Mouse (Mus musculus) heart, embryonic 13.5 days (tissue): ENCODE measurements around the gene Gm28043. TPM values are rescaled to one million over a fixed set of nuclear protein-coding genes. Genes with fewer than 3 reads are reported as not detected.

Experiments
- ATAC-seq: fragments of 200-750 bp; cut with Nextera tagmentation; 2 replicates; pipeline ENCODE4 v1.8.0; 2017; ENCODE audit warnings: moderate TSS enrichment; ENCODE audit not compliant: insufficient number of reproducible peaks, low FRiP score, low TSS enrichment; ENCODE audit errors: extremely low read depth
- H3K27ac ChIP-seq: fragments of 300-500 bp; sonication (generic); replicated peaks from 2 replicates; pipeline ENCODE4 v1.5.1; 2015; ENCODE audit warnings: moderate library complexity, mild to moderate bottlenecking, inconsistent platforms
- H3K27me3 ChIP-seq: fragments of 300-500 bp; sonication (generic); replicated peaks from 2 replicates; pipeline ENCODE4 v1.6.1; 2015; ENCODE audit warnings: mild to moderate bottlenecking, inconsistent platforms
- H3K36me3 ChIP-seq: fragments of 300-500 bp; sonication (generic); 2 replicates; pipeline ENCODE4 v1.6.1; 2015; ENCODE audit warnings: mild to moderate bottlenecking, inconsistent platforms
- H3K4me1 ChIP-seq: fragments of 300-500 bp; sonication (generic); 2 replicates; pipeline ENCODE4 v1.6.1; 2015; ENCODE audit warnings: inconsistent platforms
- H3K4me2 ChIP-seq: fragments of 300-500 bp; sonication (generic); 2 replicates; pipeline ENCODE4 v1.6.1; 2015; ENCODE audit warnings: inconsistent platforms, mild to moderate bottlenecking, moderate library complexity
- H3K4me3 ChIP-seq: fragments of 300-500 bp; sonication (generic); 2 replicates; pipeline ENCODE4 v1.5.1; 2015; ENCODE audit warnings: moderate library complexity, mild to moderate bottlenecking, inconsistent platforms
- H3K9ac ChIP-seq: fragments of 300-500 bp; sonication (generic); 2 replicates; pipeline ENCODE4 v1.6.1; 2015; ENCODE audit warnings: inconsistent platforms, mild to moderate bottlenecking, moderate library complexity
- H3K9me3 ChIP-seq: fragments of 300-500 bp; sonication (generic); 2 replicates; pipeline ENCODE4 v1.6.1; 2016; ENCODE audit warnings: inconsistent platforms
- WGBS: fragments of 180-500 bp; shearing (Covaris S2); methylation state at CpG from one replicate; pipeline ENCODE4 v1.1.7; 2015; ENCODE audit warnings: mixed read lengths; 5-methylcytosine and 5-hydroxymethylcytosine counted together
- polyA plus RNA-seq: library from polyadenylated mRNA; unstranded; fragments of >200 nt; fragmentation: Nextera tagmentation; extraction: Ambion mirVana; gene quantifications from 2 replicates; pipeline ENCODE4 v1.2.1, GENCODE M21; 2015

Gene Gm28043
- polyA plus RNA-seq, 1 experiment from 2014 or later = 1.6 TPM

GRCm38 (mm10) chr17:29628946-29629345 lies 14.3 kb downstream of the Gm28043 start:
- Histone ChIP-seq H3K9me3 (no peaks in the 10 kb centered on the region), H3K36me3 (peaks cover 99% of the 10 kb centered on the region), H3K27ac (no peak overlapping the region), H3K9ac (no peak overlapping the region), H3K27me3 (no peaks in the 10 kb centered on the region), H3K4me3 (no peak overlapping the region), H3K4me2 (no peak overlapping the region), H3K4me1 (no peaks in the 10 kb centered on the region; the same call in 1 of the 2 replicates)
- 76% methylated on average over 5 of the region's 5 CpGs for WGBS
- ATAC-seq = no peak

DNA sequence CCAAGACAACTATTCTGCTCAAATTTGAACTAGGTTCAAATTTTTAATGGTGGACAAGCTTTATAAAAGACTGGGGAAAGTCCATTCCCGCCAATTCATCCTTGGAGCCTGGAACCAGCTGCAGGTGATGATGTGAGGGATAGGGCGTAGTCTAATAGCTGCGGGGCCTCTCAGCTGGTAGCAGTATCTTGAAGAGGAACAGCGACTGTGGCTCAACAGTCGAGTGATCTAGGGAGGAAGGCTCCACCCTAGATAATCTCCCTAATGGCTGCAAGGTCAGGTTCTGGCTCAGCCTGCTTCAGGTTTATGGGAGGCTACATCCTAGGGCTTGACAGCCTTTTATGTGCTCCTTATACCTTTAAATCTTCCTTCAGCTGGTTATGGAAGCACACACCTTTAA lies 14.9 kb downstream of the Gm28043 start:
- Histone ChIP-seq H3K4me2 (no peak overlapping the region), H3K9ac (no peak overlapping the region), H3K27me3 (no peaks in the 10 kb centered on the region), H3K27ac (no peak overlapping the region), H3K4me1 (no peaks in the 10 kb centered on the region; the same call in 1 of the 2 replicates), H3K36me3 (peaks cover 99% of the 10 kb centered on the region), H3K4me3 (no peak overlapping the region), H3K9me3 (no peaks in the 10 kb centered on the region)
- WGBS = 54% methylated on average over 5 of the region's 5 CpGs
- no peak for ATAC-seq

DNA sequence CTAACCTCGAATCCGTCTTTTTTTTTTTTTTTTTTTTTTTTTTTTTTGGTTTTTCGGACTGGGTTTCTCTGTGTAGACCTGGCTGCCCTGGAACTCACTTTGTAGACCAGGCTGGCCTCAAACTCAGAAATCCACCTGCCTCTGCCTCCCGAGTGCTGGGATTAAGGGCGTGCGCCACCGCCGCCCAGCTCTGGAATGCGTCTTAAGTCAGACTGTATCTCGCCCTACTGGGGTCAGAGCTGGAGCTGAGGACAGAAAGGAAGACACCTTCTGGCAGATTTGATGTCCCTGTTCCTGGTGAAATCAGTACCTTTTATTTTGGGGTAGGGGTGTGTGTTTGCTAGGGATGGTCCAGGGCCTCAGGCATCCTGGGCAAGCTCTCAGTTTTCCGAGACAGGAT lies 17.6 kb downstream of the Gm28043 start:
- 86% methylated on average over 11 of the region's 11 CpGs for WGBS

DNA sequence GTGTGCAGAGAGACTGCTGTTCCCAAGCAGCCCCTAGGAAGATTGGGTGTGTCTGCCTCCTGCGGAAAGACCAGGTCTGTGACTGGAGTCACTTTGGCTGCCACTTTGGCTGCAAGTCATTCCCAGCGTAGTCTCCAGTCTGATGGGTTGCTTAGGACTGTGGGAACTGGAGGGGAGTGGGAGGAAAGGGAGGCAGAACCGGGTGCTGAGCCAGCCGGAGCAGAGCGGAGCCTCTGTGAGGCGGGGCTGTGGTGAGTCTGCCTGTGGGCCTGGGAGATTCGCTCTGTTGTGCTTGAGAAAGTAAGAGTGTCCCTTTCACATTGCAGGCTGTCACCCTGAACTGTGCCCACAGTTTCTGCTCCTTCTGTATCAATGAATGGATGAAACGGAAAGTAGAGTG lies 20.8 kb downstream of the Gm28043 start:
- Histone ChIP-seq H3K4me1 (peaks cover 20% of the 10 kb centered on the region), H3K36me3 (peaks cover 99% of the 10 kb centered on the region), H3K4me2 (no peak overlapping the region), H3K27ac (no peak overlapping the region), H3K9me3 (no peaks in the 10 kb centered on the region), H3K9ac (no peak overlapping the region), H3K27me3 (no peaks in the 10 kb centered on the region), H3K4me3 (no peak overlapping the region)
- ATAC-seq = no peak
- WGBS = 82% methylated on average over 8 of the region's 8 CpGs

More for the DNA sequence above, 17.6 kb downstream of the Gm28043 start:
- Histone ChIP-seq H3K9ac (no peak overlapping the region), H3K36me3 (peaks cover 99% of the 10 kb centered on the region), H3K27ac (no peak overlapping the region), H3K9me3 (no peaks in the 10 kb centered on the region), H3K4me2 (no peak overlapping the region), H3K27me3 (no peaks in the 10 kb centered on the region), H3K4me1 (peaks cover 9% of the 10 kb centered on the region), H3K4me3 (no peak overlapping the region)
- ATAC-seq = no peak

DNA sequence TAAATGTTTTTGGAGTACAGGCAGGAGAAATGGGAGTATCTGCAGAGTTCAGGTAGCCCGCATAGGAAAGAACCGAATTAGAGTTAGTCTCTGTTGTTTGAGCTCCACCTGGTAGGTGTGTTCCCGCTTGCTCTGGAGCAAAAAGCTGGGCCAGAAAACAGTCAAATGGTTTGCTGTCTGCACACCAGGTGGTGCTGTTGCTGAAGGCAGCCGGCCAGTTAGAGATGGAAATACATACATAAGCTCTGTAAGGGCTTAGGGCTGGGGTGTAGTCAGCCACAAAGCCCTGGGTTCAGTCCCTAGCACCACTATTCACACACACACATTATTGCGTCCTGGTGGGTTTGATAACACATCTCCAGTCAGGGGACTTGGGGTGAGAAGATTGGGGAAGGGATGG lies 21.4 kb downstream of the Gm28043 start:
- no peak overlapping the region for H3K27ac ChIP-seq
- H3K9ac ChIP-seq = no peak overlapping the region
- H3K4me2 ChIP-seq = no peak overlapping the region
- H3K4me3 ChIP-seq = no peak overlapping the region
- no peaks in the 10 kb centered on the region for H3K27me3 ChIP-seq
- H3K36me3 ChIP-seq = peaks cover 99% of the 10 kb centered on the region
- no peaks in the 10 kb centered on the region for H3K9me3 ChIP-seq
- peaks cover 25% of the 10 kb centered on the region for H3K4me1 ChIP-seq
- WGBS = 66% methylated on average over 5 of the region's 5 CpGs
- no peak for ATAC-seq

- no peak overlapping the region for H3K27ac ChIP-seq
- H3K4me1 ChIP-seq = peaks cover 26% of the 10 kb centered on the region
- ATAC-seq = no peak
- H3K9ac ChIP-seq = 0 out of 2 replicates have a peak overlapping the region, but pooled peaks have one; percentile 33
- no peaks in the 10 kb centered on the region for H3K9me3 ChIP-seq
- no peak overlapping the region for H3K4me2 ChIP-seq
- peaks cover 99% of the 10 kb centered on the region for H3K36me3 ChIP-seq
- H3K4me3 ChIP-seq = no peak overlapping the region
- H3K27me3 ChIP-seq = no peaks in the 10 kb centered on the region
- WGBS = 80% methylated on average over 4 of the region's 4 CpGs
These were observed 22.7 kb downstream of the Gm28043 start for GRCm38 (mm10) chr17:29637377-29637776.

DNA sequence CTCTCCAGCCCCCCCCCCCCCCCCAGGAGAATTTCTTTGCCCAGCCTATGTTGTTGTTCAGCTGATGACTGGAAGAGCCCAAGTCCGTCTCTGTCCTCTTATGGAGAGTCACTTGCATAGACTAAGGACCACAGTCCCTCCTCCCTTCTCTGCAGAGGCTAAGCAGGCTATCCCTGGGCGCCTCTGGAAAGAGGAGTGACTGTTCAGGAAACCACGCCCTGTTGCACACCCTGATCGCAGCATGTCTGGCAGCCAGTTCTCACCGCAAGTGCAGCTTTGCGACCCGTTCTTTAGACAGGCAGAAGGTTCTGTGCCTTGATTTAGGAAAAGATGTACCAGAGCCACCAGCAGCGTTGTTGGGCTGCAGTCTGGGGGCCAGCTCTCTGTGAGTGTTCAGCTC lies 23.2 kb downstream of the Gm28043 start:
- H3K4me2 ChIP-seq = no peak overlapping the region
- H3K27ac ChIP-seq = 0 out of 2 replicates have a peak overlapping the region, but pooled peaks have one; percentile 21
- no peak overlapping the region for H3K9ac ChIP-seq
- peaks cover 98% of the 10 kb centered on the region for H3K36me3 ChIP-seq
- ATAC-seq = no peak
- H3K27me3 ChIP-seq = no peaks in the 10 kb centered on the region
- WGBS = 66% methylated on average over 8 of the region's 8 CpGs
- H3K4me3 ChIP-seq = no peak overlapping the region
- H3K4me1 ChIP-seq = peaks cover 26% of the 10 kb centered on the region
- H3K9me3 ChIP-seq = no peaks in the 10 kb centered on the region

- 82% methylated on average over 11 of the region's 11 CpGs for WGBS
- H3K27me3 ChIP-seq = no peaks in the 10 kb centered on the region
- H3K27ac ChIP-seq = no peak overlapping the region
- H3K4me1 ChIP-seq = peaks cover 37% of the 10 kb centered on the region
- ATAC-seq = no peak
- H3K4me3 ChIP-seq = no peak overlapping the region
- H3K9ac ChIP-seq = no peak overlapping the region
- H3K4me2 ChIP-seq = no peak overlapping the region
- H3K36me3 ChIP-seq = peaks cover 72% of the 10 kb centered on the region
- H3K9me3 ChIP-seq = no peaks in the 10 kb centered on the region
These were observed 26.3 kb downstream of the Gm28043 start for GRCm38 (mm10) chr17:29640971-29641370.

DNA sequence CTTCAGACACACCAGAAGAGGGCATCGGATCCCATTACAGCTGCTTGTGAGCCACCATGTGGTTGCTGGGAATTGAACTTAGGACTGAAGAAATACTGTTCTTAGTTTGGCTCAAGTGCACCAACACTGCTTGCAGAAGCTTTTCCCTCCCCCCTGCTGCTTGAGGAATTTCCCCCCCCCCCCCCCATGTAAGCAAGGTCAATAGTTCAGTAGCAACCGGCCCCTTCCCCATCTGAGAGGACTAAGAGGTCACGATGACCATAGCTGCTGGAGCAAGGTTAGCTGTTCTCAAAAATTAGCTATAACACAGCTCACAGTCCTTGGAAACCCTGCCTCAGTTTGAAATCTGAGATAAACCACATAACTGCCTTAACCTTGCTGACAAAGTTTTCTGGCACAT lies 27.5 kb downstream of the Gm28043 start:
- no peak overlapping the region for H3K27ac ChIP-seq
- H3K9me3 ChIP-seq = 0 out of 2 replicates have a peak, but pooled peaks cover 2% of the 10 kb centered on the region
- no peak overlapping the region for H3K4me3 ChIP-seq
- H3K27me3 ChIP-seq = no peaks in the 10 kb centered on the region
- peaks cover 29% of the 10 kb centered on the region for H3K4me1 ChIP-seq
- H3K4me2 ChIP-seq = no peak overlapping the region
- 65% methylated on average over 3 of the region's 3 CpGs for WGBS
- ATAC-seq = no peak
- peaks cover 66% of the 10 kb centered on the region for H3K36me3 ChIP-seq
- H3K9ac ChIP-seq = no peak overlapping the region

GRCm38 (mm10) chr17:29658249-29658648 lies 43.6 kb downstream of the Gm28043 start:
- Histone ChIP-seq H3K9ac (no peak overlapping the region), H3K4me1 (peaks cover 27% of the 10 kb centered on the region), H3K9me3 (no peaks in the 10 kb centered on the region), H3K27ac (peak overlapping the region; percentile 45), H3K4me3 (peak overlapping the region; percentile 24; the same call in 1 of the 2 replicates), H3K27me3 (no peaks in the 10 kb centered on the region), H3K36me3 (peaks cover 3% of the 10 kb centered on the region), H3K4me2 (peak overlapping the region; percentile 33)
- ATAC-seq = peak; percentile 59; the same call in 1 of the 2 replicates
- 18% methylated on average over 2 of the region's 2 CpGs for WGBS

DNA sequence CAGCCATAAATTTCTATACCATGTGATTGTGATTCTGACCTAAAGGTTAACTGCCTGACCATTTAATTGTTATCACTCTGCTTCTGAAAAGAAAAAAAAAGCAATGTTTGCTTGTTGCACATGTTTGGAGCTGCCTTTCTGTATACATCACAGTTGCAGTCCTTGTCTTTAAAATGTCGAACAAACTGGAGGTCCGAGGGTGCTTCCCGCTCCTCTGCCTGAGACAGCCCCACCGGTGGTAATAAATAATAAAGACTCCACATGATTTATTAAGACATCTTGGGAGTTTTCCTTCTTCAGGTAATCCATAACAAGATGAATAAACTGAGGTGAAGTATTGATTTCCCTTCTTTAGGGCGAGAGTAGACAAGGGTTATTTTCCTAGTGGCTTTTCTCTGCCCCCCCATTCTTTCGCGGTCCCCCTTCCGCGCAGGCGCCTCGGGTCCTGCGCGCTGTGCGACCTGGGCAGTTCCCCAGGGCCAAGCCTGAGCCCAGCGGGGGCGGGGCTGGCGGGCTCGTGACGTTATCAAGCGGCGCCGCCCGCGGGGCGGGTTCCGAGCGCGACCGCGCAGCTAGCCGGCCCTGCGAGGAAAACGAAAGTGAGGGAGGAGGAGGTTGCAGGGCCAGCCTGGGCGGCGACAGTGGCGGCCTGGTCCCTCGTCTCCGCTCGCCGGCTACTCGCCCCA lies 45.5 kb downstream of the Gm28043 start, which contains the start of gene Cmtr1:
TSS of gene Cmtr1 (plus strand) at position 520 of the 686 bp plus-strand sequence.
- H3K4me3 ChIP-seq = peak within 1 kb of the TSS; percentile 81
- peak within 1 kb of the TSS; percentile 89 for H3K27ac ChIP-seq
- no peaks in the 10 kb centered on the region for H3K9me3 ChIP-seq
- H3K36me3 ChIP-seq = peaks cover 22% of the 10 kb centered on the region
- peaks cover 27% of the 10 kb centered on the region for H3K4me1 ChIP-seq
- ATAC-seq = peak; percentile 92
- H3K27me3 ChIP-seq = no peaks in the 10 kb centered on the region
- 1% methylated on average over 41 of the region's 41 CpGs for WGBS
- H3K9ac ChIP-seq = peak within 1 kb of the TSS; percentile 96
- H3K4me2 ChIP-seq = peak within 1 kb of the TSS; percentile 93
